Mouse (Mus musculus) common myeloid progenitor, adult 5-6 weeks (primary cell): ENCODE data around the gene Txndc17. TPM values are rescaled to one million over a fixed set of nuclear protein-coding genes. Genes with fewer than 3 reads are reported as not detected.
"Not testable (repeated sequence)": the region's sequence is repeated elsewhere in the genome, so short reads cannot be mapped to it uniquely, and the experiment has no call there.

Experiments used
- ATAC-seq: replicated peaks from 2 replicates; pipeline ENCODE4 v1.8.0; 2016; ENCODE audit warnings: low read depth, mild to moderate bottlenecking, moderate TSS enrichment, inconsistent platforms; ENCODE audit not compliant: poor library complexity, severe bottlenecking
- total RNA-seq: library from RNA; stranded (forward); fragments of 200-1000, 187-1606 nt; gene quantifications from 2 replicates; pipeline ENCODE4 v1.2.3, GENCODE M21; 2017

Gene Txndc17
- total RNA-seq = 41.7 and 43.9 TPM in 2 replicates

DNA sequence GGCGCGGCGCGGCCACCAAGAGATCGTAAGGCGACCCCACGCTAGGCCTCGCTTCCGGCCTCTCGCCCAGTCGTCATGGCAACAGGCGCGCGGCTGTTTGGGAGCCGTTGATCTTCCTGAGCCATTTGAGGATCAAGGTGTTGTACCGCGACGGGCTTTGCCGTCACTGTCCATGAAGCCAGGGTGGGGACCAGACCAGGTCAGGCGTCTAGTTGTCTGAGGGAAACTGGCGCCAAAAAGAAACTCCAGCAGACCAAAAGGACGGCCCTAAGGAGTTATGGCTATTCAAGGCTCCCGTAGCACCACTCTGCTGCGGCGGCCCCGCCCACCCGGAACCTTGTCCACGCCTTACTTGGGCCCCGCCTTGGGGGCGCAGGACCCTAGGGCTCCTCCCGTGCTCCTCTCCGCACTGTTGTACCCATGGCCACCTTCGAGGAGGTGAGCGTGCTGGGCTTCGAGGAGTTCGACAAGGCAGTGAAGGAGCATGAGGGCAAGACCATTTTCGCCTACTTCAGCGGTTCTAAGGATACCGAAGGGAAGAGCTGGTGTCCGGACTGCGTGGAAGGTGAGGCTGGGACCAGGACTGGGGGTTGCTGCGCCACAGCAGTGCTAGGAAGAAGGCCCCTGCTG lies at the start of gene Txndc17, which contains the start of gene 4933427D14Rik:
Txndc17 (plus strand) TSS at position 344 of the 630 bp plus-strand sequence.
4933427D14Rik (minus strand) TSS at position 256 of the 630 bp plus-strand sequence.
- ATAC-seq = peak; percentile 94

DNA sequence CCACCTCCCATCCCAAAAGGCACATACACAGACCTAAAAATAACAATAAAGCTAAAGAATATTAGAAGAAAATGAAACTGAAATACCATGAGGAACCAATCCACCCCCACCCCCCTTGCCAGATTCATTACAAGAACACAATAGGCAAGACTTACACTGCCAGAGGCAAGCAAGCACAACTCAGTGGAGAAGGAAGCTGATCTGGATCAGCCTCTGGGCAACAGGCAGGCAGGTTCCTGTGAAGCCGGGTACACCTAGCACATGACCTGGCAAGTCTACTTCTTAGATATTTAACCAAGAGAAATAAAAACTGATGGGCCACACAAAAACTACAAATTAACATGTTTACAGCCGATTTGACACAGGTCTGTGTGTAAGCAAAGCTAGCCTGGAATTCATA lies 44.1 kb upstream of the Txndc17 start:
- ATAC-seq = no peak

DNA sequence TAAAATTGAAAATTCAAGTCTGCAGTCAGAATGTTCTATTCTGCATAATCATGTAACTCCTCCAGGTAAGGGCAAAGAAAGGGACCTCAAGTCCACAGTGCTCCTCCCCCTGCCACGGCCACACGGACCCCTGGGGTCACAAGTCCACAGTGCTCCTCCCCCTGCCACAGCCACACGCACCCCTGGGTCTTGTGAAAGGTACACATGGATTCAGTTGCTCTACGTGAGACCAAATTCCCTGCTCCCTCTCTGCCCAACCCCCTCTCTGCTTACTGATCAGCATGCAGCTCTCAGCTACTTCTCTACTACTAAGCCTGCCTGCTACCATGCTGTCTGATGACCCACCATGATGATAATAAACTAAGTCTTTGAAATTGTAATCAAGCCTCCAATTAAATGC lies 37.5 kb upstream of the Txndc17 start:
- ATAC-seq = no peak

DNA sequence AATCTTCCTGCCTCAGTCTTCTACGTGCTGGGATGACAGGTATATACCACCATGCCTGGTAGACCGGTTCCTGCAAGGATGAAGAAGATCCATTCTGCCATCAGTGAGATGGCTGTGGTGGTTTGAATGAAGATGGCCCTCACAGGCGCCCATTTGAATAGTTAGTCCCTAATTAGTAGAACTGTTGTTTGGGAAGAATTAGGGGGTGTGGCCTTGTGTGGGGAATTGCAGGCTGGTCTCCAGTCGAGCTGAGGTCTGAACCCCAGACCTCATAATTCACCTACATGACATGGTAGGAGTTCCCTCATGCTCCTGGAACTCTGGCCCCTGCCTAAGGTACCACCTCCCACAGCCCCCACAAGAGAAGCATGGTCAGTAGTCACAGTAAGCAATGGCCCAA lies 35.4 kb upstream of the Txndc17 start:
- not testable (repeated sequence) for ATAC-seq

DNA sequence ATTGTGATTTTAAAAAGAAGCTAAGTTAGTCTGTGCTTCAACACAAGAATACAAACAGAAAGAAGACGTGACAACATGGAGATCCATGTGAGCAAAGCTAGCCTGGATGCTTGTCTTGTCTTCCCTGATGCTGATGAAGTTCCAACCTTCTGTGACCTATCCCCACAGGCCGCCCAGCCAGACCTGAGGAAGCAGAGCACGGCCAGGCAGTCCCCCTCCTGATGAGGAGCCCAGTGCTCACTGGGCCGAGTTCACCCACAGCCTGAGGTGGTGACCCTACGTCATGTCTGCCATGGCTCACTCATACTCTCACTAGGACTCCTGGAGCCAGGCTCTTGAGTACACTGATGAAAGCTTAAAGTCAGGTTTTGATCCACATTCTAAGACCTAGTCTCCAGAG lies 33.8 kb upstream of the Txndc17 start:
- ATAC-seq = no peak

DNA sequence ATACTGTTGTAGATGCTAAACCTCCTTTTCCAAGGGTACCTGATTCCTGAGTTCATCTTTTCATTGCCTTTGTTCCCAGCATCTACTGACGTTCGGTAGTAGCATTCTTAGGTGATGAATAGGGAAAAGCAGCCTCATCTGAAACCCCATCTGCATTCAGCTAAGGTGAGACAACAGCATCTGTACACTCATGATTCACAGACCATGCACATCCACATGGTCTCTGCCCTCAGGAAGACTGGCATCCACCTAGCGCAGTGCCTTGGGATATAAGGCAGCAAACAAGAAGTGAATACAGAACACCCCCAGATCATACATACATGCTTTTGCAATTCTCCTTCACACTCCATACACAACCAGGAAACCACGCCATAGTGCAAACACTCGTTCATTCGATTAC lies 32.6 kb upstream of the Txndc17 start:
- no peak for ATAC-seq

DNA sequence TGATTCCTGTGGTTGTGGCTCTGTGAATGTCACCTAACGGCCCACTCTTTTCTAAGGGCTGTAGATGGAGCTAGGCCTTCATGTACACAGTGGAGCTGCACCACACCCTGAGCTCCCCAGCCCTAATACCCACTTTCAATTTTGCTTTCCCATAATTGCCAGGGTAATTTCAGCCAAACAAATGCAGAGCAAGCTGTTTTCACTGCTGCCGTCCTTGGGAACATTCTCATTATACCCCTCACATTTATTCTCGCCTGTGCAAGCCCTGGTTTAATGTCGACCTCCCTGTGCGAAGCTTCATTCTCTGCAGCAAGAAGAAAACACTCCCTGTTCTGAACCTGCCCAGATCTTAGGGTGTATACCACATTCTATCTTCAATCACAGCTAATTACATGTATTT lies 31.4 kb upstream of the Txndc17 start:
- no peak for ATAC-seq

DNA sequence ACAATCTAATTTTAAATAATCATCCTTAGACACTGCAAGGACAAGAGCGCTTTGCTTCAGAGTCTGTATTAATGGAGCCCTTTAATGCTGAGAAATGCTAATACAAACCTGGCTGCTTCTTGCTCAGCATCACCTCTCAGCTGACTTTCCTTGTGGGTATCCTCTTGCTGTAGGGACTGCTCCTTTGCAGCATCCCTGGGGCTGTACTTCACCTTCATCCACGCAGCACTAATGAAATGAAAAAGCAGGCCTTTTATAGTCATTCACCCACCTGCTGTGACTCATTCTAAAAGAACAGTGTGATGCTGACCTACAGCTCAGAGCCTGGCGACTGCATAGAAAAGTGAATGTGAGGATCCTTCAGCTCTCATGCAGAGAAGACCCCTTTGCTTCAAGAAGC lies 30.8 kb upstream of the Txndc17 start:
- ATAC-seq = no peak

DNA sequence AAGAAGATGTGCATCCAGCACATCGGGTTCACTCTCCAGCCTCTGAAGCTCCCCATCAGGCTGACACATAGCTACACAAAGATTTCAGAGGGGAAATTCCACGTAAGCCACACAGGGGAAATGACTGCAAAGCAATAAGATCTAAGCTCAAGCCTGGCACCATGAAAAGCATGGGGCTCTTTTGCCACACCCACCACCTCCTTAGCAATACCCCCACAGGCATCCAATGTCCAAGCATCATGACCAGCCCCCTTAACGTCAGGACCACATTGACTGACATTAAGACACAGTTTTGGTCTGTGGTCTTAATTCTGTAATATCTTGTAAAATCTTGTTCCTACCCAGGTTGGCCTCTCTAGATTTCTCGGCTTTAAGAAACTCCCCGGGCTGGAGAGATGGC lies 26.8 kb upstream of the Txndc17 start:
- no peak for ATAC-seq

DNA sequence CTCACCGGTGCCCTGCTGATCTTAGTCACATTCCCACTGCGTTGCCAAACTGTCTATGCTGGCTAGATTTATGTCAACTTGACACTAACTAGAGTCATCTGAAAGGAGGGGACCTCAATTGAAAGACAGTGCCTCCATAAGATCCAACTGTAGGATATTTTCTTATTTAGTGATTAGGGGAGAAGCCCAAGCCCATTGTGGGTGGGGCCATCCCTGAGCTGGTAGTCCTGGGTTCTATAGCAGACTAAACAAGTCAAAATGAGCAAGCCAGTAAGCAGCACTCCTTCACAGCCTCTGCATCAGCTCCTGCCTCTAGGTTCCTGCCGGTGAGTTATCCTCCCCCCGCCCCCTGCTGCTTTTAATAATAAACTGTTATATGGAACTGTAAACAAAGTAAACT lies 26.2 kb upstream of the Txndc17 start:
- no peak for ATAC-seq

DNA sequence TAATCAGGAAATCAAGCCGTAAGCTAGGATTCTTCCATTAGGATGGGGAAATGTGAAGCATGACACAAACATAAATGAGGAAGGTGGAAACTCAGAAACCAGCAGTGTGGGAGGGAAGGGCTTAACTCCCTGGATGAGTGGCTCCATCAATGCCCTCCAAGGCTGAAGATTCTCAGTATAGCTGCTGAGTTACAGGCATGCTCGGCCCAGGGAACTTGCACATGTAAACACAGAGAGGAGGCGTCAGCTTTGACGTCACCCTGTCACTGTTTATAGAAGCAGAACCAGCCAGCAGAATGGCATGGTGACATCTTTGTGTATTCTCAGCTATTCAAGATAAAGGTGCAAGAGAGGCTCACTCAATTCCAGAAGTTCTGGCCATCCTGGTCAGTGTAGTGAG lies 23.1 kb upstream of the Txndc17 start:
- no peak for ATAC-seq

DNA sequence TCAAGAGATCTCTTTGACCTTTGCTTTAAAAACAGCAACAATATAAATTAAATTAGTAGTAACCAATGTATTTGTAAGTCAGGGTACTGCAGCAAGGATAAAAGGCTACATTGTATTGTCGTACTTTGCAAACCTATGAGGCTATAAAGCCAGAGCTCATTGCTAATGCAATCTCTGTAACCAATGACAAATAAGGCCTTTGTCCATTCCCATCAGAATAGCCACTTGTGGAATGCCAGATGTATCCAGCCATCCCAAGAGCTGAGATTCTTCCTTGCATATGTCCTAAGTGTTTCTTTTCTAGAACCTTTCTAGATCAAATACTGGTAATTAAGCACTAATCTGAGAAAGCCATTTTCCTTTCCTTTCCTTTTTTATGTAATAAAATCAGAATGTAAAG lies 16.5 kb upstream of the Txndc17 start:
- no peak for ATAC-seq

DNA sequence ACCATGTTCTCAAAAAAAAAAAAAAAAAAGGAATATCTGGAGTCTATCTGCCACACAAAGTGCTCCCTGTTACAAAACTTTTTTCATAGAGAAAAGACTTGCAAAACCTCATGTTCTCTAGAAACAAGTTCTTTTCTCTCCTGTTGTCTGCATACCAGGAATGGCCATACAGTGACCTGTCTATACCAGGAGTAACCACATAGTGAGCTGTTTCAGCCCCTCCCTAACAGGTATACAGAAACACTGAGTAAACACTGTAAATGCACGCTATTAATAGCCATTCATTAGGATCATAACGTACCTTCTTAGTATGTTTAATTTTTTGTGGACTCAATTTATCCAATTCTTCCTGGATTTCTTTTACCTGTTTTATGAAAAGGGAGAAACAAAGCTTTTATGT lies 13.1 kb upstream of the Txndc17 start:
- ATAC-seq = no peak

DNA sequence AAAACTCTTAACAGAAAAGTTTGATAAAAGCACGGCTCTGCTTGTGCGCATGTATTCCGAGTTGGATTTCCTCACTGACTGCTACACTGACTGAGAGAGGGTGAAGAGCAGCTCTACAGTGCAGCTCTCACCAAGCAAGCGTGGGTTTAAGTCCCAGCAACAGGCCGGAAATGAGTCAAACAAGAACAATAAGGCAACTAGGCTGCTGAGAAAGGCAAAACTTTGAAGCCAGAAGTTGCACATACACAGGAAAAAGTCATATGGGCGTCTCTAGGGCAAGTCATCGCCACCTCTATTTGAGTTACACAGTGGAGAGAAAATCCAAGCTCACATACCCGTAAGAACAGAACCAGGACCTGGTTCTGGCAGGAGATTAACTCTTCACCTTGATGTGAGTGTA lies 10.8 kb upstream of the Txndc17 start:
- no peak for ATAC-seq

DNA sequence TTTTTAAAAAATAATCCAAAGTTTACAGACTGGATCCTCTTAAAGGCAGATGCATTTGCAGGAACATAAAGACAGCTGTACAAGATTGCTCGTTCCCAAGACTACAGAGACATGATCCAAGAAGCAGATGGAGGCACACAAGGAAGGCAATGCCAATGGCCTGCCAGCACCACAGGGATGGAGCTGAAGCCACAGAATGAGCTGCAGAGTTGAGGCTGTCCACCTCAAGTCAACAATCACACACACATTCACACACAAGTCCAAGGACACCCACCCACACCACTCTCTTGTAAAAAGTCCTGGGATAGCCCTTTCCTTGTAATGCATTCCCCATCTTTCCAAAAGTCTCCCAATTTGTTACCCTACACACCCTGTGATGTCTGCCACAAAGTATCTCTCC lies 3.9 kb upstream of the Txndc17 start:
- no peak for ATAC-seq

DNA sequence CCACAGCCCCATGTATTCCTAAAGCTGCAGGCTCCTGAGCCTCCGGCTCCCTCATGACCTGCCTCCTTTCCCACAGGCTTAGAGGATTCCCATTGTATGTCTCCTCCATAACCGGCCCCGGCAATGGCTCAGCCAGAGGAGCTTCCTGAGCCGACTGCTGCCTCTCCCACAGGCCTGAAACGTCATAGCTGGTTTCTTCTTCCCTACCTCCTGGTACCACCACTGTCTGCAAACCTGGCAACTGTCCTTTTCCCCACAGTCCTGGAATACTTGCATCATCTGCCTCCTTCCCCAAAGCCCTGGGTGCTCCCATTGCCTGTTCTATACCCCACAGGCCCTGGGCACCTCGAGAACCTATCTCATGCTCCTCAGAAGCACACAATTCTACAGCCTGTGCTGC lies 2.1 kb upstream of the Txndc17 start:
- ATAC-seq = no peak

DNA sequence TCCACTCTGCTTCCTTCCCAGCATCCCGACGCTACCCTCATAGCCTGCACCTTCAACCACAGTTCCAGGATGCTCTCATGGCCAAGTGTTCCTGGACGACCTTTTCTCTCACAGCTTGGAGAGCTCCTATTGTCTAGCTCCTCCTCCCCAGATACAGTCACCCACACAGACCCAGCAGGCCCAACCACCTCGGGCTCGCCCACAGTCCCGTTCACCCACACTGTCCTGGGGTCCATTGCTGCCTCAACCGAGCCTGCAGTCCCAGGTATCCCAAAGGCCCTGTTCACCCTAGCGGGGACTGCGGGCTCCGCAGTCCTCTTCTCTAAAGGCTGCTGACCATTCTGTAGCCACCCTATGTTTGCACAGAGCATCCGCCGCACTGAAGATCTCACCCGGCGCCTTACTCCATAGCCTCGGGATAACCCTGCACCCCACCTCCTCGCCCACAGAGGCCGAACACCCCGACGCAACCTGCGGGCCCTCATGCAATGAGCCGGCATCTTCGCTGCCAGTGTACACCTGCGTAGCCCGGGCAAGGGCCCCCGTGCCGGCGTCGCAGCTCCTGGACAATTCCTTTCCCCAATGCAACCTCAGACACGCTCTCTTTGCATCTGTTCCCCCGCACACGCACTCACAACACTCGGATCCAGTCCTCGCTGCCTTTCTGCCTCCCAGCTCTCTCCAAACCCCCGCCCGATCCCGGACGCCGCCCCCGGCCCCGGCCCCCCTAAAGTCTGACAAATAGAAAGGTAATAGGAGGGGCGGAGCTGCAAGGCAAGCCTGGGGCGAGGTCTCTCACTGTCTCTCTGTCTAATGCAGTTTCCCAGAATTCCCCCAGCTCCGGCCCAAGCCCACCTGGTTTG lies 775 bp upstream of the Txndc17 start, which contains the start of gene Gm43951:
Gm43951 (minus strand) TSS at position 500 of the 863 bp plus-strand sequence.
- ATAC-seq = peak; percentile 34

DNA sequence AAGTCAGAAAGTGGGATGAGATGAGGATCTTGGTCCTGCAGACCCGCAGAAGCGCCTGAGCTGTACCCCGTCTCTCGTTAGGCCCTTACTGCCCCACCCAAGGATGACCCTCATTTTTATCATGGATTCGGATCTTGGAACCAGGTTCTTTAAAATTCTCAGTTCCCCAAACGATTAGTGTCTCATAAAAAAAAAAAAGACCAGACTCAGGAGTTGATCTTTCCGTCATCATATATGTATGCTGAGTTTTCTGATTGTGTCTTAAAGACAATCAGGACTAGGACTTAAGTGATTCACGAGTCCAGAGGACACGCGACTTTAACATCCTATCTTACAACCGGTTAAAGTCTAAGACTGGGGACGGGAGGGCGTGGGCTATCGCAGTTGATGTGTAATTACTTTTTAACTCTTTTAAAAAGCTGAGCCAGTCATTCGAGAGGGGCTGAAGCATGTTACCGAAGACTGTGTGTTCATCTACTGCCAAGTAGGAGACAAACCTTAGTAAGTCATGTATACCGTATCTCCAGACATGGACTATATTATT lies 559 bp downstream of the Txndc17 start:
- ATAC-seq = no peak

DNA sequence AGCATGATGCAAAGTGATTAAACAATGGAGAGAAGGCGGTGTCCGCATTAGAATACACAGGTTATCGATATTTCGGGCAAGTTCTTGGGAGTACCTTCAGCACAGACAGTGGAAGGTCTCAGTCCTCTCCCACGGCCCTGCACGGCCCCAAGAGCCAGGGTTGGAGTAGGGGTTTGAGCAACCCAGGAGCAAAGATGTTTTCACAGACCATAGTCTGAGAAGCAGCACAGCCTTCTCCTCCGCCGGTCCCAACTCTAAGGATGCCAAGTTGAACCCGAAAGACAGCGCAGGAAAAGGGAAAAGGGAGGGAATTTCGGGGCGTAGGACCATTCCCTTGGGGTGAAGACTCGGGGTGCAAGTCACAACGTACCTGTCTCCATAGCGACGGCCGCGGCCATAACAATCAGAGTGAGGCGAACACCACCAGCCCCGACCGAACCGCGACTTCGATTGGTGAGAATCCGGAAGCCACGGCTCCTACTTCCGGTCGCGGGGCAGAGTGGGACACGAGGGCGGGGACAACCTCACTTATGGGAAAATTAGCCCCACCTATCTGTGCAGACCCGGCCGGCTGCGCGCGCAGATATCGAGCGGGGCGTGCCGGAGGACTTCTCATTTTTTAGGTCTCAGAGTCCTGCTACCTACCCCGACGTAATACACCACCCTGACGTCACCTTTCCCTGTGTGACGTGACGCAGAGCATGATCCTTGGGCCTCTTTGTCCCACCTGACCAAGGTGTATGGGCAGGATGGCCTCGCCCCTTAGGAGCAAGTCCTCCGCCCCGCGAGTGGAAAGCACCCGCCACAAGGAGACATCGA lies 7.5 kb downstream of the Txndc17 start:
- ATAC-seq = peak; percentile 91

DNA sequence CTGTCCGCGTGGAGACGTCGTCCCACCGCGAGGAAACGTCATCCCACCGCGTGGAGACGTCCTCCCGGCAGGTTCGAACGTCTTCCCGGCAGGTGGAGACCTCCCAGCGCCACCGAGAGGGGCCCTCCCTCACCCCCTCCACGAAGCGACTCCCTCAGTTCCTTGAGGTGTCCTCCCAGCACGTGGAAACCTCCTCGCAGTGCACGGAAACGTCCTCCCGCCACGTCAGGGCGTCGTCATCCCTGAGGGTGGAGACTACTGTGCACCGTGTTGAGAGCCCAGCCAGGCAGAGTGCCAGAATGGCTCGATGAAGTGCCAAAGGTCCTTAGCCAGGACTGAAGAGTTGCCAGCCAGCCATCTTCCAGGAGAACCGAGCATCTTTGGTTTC lies 8.1 kb downstream of the Txndc17 start, which contains the start of gene Med31:
Med31 (minus strand) TSS at position 183 of the 388 bp plus-strand sequence.
- ATAC-seq = peak; percentile 54
